Mouse (Mus musculus): ENCODE results near the gene Scn5a. TPM values are rescaled to one million over a fixed set of nuclear protein-coding genes. Genes with fewer than 3 reads are reported as not detected.

Gene Scn5a
- polyA plus RNA-seq, 1 experiment: 0.41 TPM

DNA sequence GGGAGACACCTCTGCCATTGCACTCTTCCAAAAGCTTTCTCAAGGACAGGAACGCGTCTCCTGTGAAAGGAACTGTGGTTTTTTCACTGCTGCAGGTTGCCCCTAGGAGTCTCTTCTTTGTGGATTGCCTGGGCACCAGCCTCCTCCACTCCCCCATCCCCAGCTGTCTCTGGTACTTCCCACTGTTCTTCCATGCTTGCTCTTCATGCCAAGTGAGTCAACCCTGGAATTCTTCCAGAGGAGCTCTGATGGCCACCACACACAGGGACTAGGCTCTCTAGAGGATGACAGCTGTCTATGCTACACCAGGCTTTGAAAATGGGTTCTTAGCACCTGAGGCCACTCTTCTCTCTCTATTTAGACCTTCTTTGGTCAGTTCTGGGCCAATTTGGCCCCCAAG, 1.8 kb downstream of the Scn5a start:
- Histone ChIP-seq H3K4me1 (ENCODE audit: control insufficient read depth, insufficient read depth, insufficient read length, low read length) (peaks cover 4% of the 10 kb centered on the region), H3K27ac (ENCODE audit: insufficient read depth, low read depth, low read length) (no peak overlapping the region), H3K27me3 (ENCODE audit: control insufficient read depth, insufficient read depth, low read length) (peaks cover 27% of the 10 kb centered on the region), H3K36me3 (ENCODE audit: control insufficient read depth, insufficient read depth, low read length) (no peaks in the 10 kb centered on the region), H3K4me3 (ENCODE audit: low read depth, low read length) (no peak overlapping the region)
- 77% methylated on average over 2 of the region's 2 CpGs for WGBS
- no peak for TF ChIP-seq CTCF (IDR thresholded peaks at IDR 0.05; ENCODE audit: extremely low read depth, insufficient read length, insufficient replicate concordance, low read depth, low read length)
- no peak for TF ChIP-seq POLR2A (IDR thresholded peaks at IDR 0.05; ENCODE audit: low read depth, low read length)

DNA sequence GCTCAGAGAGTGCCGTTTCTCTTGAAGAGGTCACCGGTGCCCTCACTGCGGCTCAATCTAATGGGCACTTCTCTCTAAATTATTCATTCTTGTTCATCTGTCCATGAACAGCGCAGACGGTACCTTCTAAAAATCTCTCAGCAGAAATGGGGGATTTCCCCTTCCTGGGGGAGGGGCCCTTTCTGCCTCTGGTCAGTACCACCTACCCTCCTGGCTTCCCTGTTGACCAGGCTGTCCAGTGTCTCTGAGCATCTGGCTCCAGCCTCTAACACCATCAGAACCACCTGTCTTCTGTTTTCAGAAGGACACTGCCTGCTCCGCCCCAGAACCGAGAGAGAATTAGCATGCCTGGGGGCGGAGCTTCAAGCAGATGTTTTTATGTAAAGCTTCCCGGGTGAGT, 3.1 kb downstream of the Scn5a start:
- TF ChIP-seq POLR2A (IDR thresholded peaks at IDR 0.05; ENCODE audit: low read depth, low read length) (no peak), CTCF (IDR thresholded peaks at IDR 0.05; ENCODE audit: extremely low read depth, insufficient read length, insufficient replicate concordance, low read depth, low read length) (no peak)
- Histone ChIP-seq H3K27ac (ENCODE audit: insufficient read depth, low read depth, low read length) (no peak overlapping the region), H3K27me3 (ENCODE audit: control insufficient read depth, insufficient read depth, low read length) (peaks cover 35% of the 10 kb centered on the region), H3K4me1 (ENCODE audit: control insufficient read depth, insufficient read depth, insufficient read length, low read length) (peaks cover 4% of the 10 kb centered on the region), H3K4me3 (ENCODE audit: low read depth, low read length) (no peak overlapping the region), H3K36me3 (ENCODE audit: control insufficient read depth, insufficient read depth, low read length) (no peaks in the 10 kb centered on the region)
- WGBS: 47% methylated on average over 9 of the region's 9 CpGs

DNA sequence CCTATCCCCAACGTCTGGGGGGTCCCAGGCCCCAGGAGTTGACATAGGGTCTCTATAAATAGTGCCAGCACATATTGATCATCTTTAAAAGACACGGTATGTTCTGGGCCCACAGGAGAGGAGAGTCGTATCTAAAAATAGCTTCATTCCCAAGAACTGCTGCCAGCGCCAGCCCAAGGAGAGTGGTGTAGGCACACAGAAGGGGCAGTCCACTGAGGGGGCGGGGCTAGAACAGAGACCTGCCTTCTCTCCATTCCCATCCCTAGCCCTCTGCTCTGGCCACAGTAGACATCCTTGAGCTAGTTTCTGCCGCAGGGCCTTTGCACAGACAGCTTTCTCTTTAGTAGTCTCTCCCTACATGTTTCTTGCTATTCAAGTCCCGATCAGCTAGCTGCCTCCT, 4.5 kb downstream of the Scn5a start:
- Histone ChIP-seq H3K4me3 (ENCODE audit: low read depth, low read length) (no peak overlapping the region), H3K27me3 (ENCODE audit: control insufficient read depth, insufficient read depth, low read length) (peaks cover 34% of the 10 kb centered on the region), H3K4me1 (ENCODE audit: control insufficient read depth, insufficient read depth, insufficient read length, low read length) (peaks cover 4% of the 10 kb centered on the region), H3K27ac (ENCODE audit: insufficient read depth, low read depth, low read length) (no peak overlapping the region), H3K36me3 (ENCODE audit: control insufficient read depth, insufficient read depth, low read length) (no peaks in the 10 kb centered on the region)
- WGBS: 68% methylated on average over 7 of the region's 7 CpGs
- no peak for TF ChIP-seq POLR2A (IDR thresholded peaks at IDR 0.05; ENCODE audit: low read depth, low read length)
- TF ChIP-seq CTCF (IDR thresholded peaks at IDR 0.05; ENCODE audit: extremely low read depth, insufficient read length, insufficient replicate concordance, low read depth, low read length): no peak

DNA sequence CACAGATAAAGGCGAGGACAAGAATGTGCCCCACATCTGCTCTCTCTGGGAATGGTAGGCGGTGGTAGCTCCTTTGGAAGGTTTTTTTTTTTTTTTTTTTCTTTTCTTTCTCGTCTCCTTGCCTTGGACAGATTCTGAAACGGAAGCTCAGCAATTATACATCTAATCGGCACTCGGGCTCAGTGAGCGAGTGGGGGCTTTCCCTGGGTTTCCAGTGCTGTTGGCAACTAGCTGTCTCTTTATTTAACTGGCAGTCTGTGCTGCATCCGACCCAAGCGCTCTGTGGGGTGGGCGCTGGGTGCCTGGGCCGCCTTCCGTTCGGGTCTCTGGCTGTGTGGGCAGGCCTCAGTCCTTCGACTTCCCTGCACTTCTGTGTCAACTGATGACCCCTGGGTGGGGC, 5.8 kb downstream of the Scn5a start:
- peaks cover 21% of the 10 kb centered on the region for H3K27me3 ChIP-seq (ENCODE audit: control insufficient read depth, insufficient read depth, low read length)
- H3K36me3 ChIP-seq (ENCODE audit: control insufficient read depth, insufficient read depth, low read length): no peaks in the 10 kb centered on the region
- H3K4me1 ChIP-seq (ENCODE audit: control insufficient read depth, insufficient read depth, insufficient read length, low read length): no peaks in the 10 kb centered on the region
- no peak overlapping the region for H3K4me3 ChIP-seq (ENCODE audit: low read depth, low read length)
- H3K27ac ChIP-seq (ENCODE audit: insufficient read depth, low read depth, low read length): no peak overlapping the region
- WGBS: 66% methylated on average over 14 of the region's 14 CpGs
- TF ChIP-seq CTCF (IDR thresholded peaks at IDR 0.05; ENCODE audit: extremely low read depth, insufficient read length, insufficient replicate concordance, low read depth, low read length): no peak
- TF ChIP-seq POLR2A (IDR thresholded peaks at IDR 0.05; ENCODE audit: low read depth, low read length): no peak

DNA sequence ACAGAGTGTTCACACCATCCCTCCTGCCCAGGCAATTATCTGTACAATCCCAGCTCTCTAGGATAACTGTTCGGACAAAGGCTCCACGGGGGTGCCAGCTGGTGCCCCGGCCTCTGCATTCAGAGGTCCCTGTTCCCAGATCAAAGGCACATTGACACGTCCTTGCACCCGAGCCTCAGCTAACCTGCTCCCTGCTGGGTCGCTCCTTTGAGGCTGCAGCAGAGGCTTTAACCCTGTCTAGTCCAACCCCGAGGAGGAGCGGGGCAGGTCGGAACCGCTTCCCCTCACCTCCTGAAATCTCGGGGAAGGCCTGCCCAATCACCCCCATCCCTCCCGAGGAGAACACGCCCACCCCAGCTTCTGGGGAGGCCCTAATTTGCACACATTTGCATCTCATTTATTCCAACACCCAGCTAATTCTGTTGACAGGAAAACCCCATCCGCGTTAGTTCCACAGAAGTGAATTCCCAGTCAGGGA, 7.4 kb downstream of the Scn5a start:
- H3K27me3 ChIP-seq (ENCODE audit: control insufficient read depth, insufficient read depth, low read length): peaks cover 8% of the 10 kb centered on the region; the same call in 1 of the 2 replicates
- H3K4me3 ChIP-seq (ENCODE audit: low read depth, low read length): no peak overlapping the region
- H3K27ac ChIP-seq (ENCODE audit: insufficient read depth, low read depth, low read length): no peak overlapping the region
- H3K4me1 ChIP-seq (ENCODE audit: control insufficient read depth, insufficient read depth, insufficient read length, low read length): no peaks in the 10 kb centered on the region
- TF ChIP-seq POLR2A (IDR thresholded peaks at IDR 0.05; ENCODE audit: low read depth, low read length) (no peak), CTCF (IDR thresholded peaks at IDR 0.05; ENCODE audit: extremely low read depth, insufficient read length, insufficient replicate concordance, low read depth, low read length) (no peak)
- WGBS: 8% methylated on average over 15 of the region's 15 CpGs
- H3K36me3 ChIP-seq (ENCODE audit: control insufficient read depth, insufficient read depth, low read length): no peaks in the 10 kb centered on the region

DNA sequence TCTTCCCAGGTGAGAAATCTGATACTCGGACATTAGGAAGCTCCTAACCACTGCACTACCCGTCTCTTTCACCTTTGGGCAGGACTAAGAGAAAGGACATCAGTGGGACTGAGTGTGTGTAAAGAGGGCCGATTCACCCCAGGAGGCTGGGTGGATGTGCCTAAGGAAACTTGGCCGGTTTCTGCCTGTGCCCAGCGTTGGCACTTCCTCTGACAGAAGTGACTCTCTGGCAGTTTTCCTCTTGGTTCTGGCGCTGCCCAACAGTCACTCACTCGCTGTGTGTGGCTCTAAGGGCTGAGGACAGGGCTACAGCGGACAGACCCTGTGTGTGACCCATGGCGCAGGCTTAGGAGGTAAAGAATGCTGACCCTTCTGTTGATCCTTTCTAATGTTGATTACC, 8.2 kb downstream of the Scn5a start:
- Histone ChIP-seq H3K27me3 (ENCODE audit: control insufficient read depth, insufficient read depth, low read length) (peaks cover 8% of the 10 kb centered on the region; the same call in 1 of the 2 replicates), H3K27ac (ENCODE audit: insufficient read depth, low read depth, low read length) (no peak overlapping the region), H3K36me3 (ENCODE audit: control insufficient read depth, insufficient read depth, low read length) (no peaks in the 10 kb centered on the region), H3K4me1 (ENCODE audit: control insufficient read depth, insufficient read depth, insufficient read length, low read length) (no peaks in the 10 kb centered on the region), H3K4me3 (ENCODE audit: low read depth, low read length) (no peak overlapping the region)
- WGBS: 31% methylated on average over 9 of the region's 9 CpGs
- TF ChIP-seq POLR2A (IDR thresholded peaks at IDR 0.05; ENCODE audit: low read depth, low read length) (no peak), CTCF (IDR thresholded peaks at IDR 0.05; ENCODE audit: extremely low read depth, insufficient read length, insufficient replicate concordance, low read depth, low read length) (no peak)

DNA sequence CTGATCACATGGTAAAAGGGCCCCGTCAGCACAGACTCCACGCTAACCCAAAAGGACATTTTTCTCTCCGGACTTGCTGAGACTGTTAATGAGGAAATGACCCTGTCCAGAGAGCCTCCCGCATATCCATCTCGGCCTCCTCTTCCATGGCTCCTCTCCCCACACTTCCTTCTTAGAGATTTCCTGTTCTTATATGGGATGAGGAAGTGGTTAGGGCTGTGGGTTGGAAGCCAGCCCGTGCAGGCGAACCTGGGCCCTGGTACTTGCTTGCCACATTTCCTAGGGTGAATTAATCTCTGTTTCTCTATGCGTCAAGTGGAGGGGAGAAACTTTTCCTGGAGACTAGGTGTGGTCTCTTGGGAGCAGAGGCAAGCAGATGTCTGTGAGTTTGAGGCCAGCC, 10.1 kb downstream of the Scn5a start:
- no peak for TF ChIP-seq CTCF (IDR thresholded peaks at IDR 0.05; ENCODE audit: extremely low read depth, insufficient read length, insufficient replicate concordance, low read depth, low read length)
- TF ChIP-seq POLR2A (IDR thresholded peaks at IDR 0.05; ENCODE audit: low read depth, low read length): no peak
- 57% methylated on average over 8 of the region's 8 CpGs for WGBS
- no peak overlapping the region for H3K4me3 ChIP-seq (ENCODE audit: low read depth, low read length)

More for the DNA sequence above, 10.1 kb downstream of the Scn5a start:
- Histone ChIP-seq H3K27me3 (ENCODE audit: control insufficient read depth, insufficient read depth, low read length) (peaks cover 8% of the 10 kb centered on the region; the same call in 1 of the 2 replicates), H3K4me1 (ENCODE audit: control insufficient read depth, insufficient read depth, insufficient read length, low read length) (no peaks in the 10 kb centered on the region), H3K36me3 (ENCODE audit: control insufficient read depth, insufficient read depth, low read length) (no peaks in the 10 kb centered on the region), H3K27ac (ENCODE audit: insufficient read depth, low read depth, low read length) (no peak overlapping the region)
